Mouse (Mus musculus): ENCODE measurements around the gene Phgdh. TPM values are rescaled to one million over a fixed set of nuclear protein-coding genes. Genes with fewer than 3 reads are reported as not detected.

Phgdh gene
- polyA plus RNA-seq, 1 experiment from 2014 or later: 267 TPM

DNA sequence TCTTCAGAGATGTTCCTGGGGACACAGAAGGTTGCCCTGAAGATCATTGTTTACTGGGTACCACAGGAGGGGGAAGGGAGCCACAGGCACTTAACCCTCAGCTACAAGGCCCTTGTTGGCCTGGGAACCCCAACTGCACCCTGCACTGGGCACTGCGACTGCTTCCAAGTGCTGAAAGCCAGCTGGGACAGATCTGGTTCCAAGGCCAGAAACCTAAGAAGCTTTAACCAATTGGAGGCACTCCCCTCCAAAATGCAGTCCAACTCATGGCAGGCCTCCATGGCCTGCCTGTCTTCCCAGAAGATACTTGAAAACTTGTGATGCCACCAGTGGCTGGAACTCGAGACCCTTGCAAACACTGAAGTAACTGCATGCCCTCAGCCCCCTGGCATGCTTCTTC, 24.6 kb downstream of the Phgdh start:
- H3K36me3 ChIP-seq: peaks cover 43% of the 10 kb centered on the region
- WGBS: 97% methylated on average over 2 of the region's 2 CpGs
- ATAC-seq (ENCODE audit: insufficient number of reproducible peaks, insufficient read depth, low FRiP score, low TSS enrichment): no peak

DNA sequence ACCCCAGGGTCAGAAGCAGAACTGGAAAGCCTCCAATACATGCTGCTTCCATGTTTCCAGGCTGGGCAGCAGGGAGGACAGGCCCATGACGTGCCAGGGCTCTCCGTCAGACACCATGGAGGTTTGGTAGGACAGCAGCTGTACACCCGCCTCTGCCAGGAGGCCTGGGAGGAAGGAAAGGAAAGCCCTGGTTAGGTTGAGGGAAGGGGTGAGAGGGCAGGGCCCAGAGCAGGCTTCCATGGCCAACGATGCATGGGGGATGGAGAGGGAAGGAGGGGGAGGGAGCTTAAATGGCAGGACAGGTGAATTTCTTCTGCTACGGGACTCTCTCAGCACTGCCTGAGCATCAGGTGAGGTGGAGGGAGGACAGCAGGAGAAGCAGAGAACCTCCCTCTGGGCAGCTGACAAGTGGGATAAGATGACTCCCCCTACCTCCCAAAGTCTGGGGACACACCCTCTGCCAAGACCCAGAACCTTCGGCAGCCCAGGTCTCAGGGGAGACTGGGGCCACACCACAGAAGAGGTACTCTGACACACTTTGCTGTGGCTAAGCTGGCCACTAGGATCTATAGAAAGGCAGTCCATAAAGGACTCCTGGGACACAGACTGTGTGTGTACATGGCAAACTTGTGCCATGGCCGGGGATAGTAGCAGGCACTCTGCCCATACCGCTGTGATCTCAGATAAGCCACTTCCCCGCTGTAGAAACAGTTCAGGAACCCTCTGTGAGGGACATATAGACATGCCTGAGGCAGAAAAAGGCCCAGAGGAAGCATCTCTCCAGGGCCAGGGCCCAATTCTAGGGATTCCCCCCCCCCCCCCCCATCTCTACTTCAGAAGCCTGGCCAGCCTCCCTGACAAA, 26.3 kb downstream of the Phgdh start:
- WGBS: 74% methylated on average over 9 of the region's 9 CpGs
- H3K27me3 ChIP-seq: no peaks in the 10 kb centered on the region
- no peak overlapping the region for H3K4me2 ChIP-seq (replicated peaks)
- no peak for ATAC-seq (ENCODE audit: insufficient number of reproducible peaks, insufficient read depth, low FRiP score, low TSS enrichment)
- H3K27ac ChIP-seq: no peak overlapping the region
- H3K9ac ChIP-seq: no peak overlapping the region
- H3K4me1 ChIP-seq: peaks cover 10% of the 10 kb centered on the region
- no peaks in the 10 kb centered on the region for H3K9me3 ChIP-seq
- H3K4me3 ChIP-seq: no peak overlapping the region
- peaks cover 33% of the 10 kb centered on the region for H3K36me3 ChIP-seq

More for the DNA sequence above, 24.6 kb downstream of the Phgdh start:
- Histone ChIP-seq H3K9ac (no peak overlapping the region), H3K27ac (no peak overlapping the region), H3K27me3 (no peaks in the 10 kb centered on the region), H3K4me3 (no peak overlapping the region), H3K4me1 (peaks cover 10% of the 10 kb centered on the region), H3K9me3 (no peaks in the 10 kb centered on the region), H3K4me2 (replicated peaks) (no peak overlapping the region)

DNA sequence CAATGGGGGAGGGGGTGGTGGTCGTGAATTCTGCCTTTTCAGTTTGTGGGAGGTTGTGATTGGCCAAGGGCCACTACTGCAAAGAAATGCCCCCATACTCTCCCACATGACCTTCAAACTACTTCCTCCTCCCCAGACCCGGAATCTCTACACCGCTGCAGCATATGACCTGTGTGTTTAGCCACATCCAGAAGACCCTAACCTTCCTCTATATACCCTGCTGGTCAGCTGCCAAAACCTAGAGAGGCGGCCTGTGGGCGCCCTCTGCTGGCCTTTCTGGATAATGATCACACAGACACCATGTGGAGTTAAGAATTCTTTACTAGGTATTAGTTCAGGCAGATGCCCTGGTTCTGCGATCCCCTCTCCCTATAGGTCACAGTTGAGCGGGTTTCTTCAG, 26.9 kb downstream of the Phgdh start:
- Histone ChIP-seq H3K4me1 (peaks cover 8% of the 10 kb centered on the region), H3K27me3 (no peaks in the 10 kb centered on the region), H3K9ac (no peak overlapping the region), H3K27ac (no peak overlapping the region), H3K9me3 (no peaks in the 10 kb centered on the region), H3K4me3 (no peak overlapping the region), H3K4me2 (replicated peaks) (no peak overlapping the region), H3K36me3 (peaks cover 28% of the 10 kb centered on the region)
- WGBS: 39% methylated on average over 7 of the region's 7 CpGs
- ATAC-seq (ENCODE audit: insufficient number of reproducible peaks, insufficient read depth, low FRiP score, low TSS enrichment): peak; percentile 49; the same call in 1 of the 2 replicates

DNA sequence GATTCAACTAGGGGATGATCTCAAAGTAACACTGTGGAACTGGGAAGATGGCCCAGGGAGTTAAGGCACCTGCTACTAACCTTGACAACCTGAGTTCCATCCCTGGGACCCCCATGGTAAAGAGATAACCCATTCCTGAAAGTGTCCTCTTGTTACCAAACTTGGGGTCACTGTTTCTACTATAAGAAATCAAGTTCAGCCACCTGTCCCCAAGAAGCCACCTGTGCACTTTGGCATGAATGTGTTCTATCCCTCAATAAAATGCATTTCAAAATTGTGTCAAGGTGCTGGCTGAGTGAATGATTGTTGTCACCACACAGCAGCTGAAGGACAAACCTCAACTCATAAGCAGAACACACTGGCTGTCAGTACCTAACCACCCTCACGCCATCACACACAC, 29.3 kb downstream of the Phgdh start:
- no peak for ATAC-seq (ENCODE audit: insufficient number of reproducible peaks, insufficient read depth, low FRiP score, low TSS enrichment)
- Histone ChIP-seq H3K36me3 (peaks cover 17% of the 10 kb centered on the region), H3K27me3 (no peaks in the 10 kb centered on the region), H3K27ac (no peak overlapping the region), H3K9ac (no peak overlapping the region), H3K4me3 (no peak overlapping the region), H3K4me1 (no peaks in the 10 kb centered on the region), H3K9me3 (no peaks in the 10 kb centered on the region), H3K4me2 (replicated peaks) (no peak overlapping the region)
- WGBS: 82% methylated on average over 1 of the region's 1 CpGs

DNA sequence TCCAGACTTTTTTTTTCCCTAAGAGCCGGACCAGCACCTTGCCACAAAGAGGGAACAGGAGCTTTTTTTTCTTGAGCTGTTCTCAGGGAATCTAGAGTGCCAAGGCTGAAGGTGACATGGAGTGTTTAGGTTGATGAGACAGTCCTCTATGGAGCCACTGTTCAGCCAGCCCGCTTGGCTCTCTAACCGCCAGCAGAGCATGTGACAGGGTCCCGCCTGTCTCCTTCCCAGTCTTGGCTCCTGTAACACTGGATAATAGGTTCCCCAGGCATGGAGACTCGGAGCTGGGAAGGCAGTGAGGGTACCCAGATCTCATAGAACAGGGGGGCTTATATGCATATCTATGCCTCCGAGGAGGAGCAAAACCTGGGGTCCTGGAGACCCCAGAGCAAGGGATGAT, 31.2 kb downstream of the Phgdh start:
- no peaks in the 10 kb centered on the region for H3K4me1 ChIP-seq
- H3K27ac ChIP-seq: no peak overlapping the region
- H3K4me2 ChIP-seq (replicated peaks): no peak overlapping the region
- 0 out of 2 replicates have a peak, but pooled peaks cover 4% of the 10 kb centered on the region for H3K36me3 ChIP-seq
- H3K9me3 ChIP-seq: no peaks in the 10 kb centered on the region
- ATAC-seq (ENCODE audit: insufficient number of reproducible peaks, insufficient read depth, low FRiP score, low TSS enrichment): no peak; the same call in 1 of the 2 replicates
- 75% methylated on average over 6 of the region's 6 CpGs for WGBS
- H3K4me3 ChIP-seq: no peak overlapping the region
- H3K9ac ChIP-seq: no peak overlapping the region
- no peaks in the 10 kb centered on the region for H3K27me3 ChIP-seq

DNA sequence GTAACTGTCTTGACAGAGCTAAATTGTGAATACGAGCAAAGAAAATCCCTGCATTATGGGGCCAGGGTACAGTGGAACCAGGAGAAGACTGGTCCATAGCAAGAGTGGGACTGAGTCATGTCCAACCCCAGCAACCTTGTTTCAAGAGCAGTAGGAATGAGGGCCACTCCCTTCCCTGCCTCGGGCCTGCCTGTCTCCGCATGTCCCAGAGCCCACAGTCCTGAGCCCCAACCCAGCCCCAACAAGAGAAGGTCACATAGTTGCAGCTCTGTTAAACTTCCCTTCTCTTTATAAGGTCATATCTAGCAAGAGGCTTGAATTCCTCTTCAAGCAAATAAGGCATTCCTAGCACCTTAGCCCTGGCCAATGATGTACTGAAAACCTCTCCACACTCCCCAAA, 38.0 kb downstream of the Phgdh start:
- Histone ChIP-seq H3K4me2 (replicated peaks) (no peak overlapping the region), H3K36me3 (no peaks in the 10 kb centered on the region), H3K9me3 (no peaks in the 10 kb centered on the region), H3K4me3 (no peak overlapping the region), H3K4me1 (no peaks in the 10 kb centered on the region), H3K27ac (no peak overlapping the region), H3K9ac (no peak overlapping the region), H3K27me3 (no peaks in the 10 kb centered on the region)
- 84% methylated on average over 3 of the region's 3 CpGs for WGBS
- no peak for ATAC-seq (ENCODE audit: insufficient number of reproducible peaks, insufficient read depth, low FRiP score, low TSS enrichment)

DNA sequence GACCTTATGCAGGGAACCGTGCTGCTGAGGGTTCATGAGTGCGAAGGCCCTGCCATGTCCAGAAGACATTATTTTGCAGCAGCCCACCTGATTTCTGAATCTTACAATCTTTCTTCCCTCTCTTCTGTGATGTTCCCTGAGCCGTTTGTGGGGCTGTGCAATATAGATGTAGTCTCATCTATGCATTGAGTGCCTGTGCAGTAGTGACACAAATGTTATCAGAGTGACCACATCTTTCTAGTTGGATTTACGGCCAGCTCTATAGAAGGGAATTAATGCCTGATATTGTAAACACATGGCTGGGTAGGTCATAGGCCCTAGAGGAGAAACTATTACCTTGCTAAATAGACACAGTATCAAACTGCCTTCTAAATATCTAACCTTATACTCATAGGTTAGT, 39.5 kb downstream of the Phgdh start:
- Histone ChIP-seq H3K9ac (no peak overlapping the region), H3K36me3 (no peaks in the 10 kb centered on the region), H3K4me2 (replicated peaks) (no peak overlapping the region), H3K27ac (no peak overlapping the region), H3K27me3 (no peaks in the 10 kb centered on the region), H3K4me1 (no peaks in the 10 kb centered on the region), H3K4me3 (no peak overlapping the region), H3K9me3 (no peaks in the 10 kb centered on the region)
- ATAC-seq (ENCODE audit: insufficient number of reproducible peaks, insufficient read depth, low FRiP score, low TSS enrichment): no peak
- 87% methylated on average over 4 of the region's 4 CpGs for WGBS

DNA sequence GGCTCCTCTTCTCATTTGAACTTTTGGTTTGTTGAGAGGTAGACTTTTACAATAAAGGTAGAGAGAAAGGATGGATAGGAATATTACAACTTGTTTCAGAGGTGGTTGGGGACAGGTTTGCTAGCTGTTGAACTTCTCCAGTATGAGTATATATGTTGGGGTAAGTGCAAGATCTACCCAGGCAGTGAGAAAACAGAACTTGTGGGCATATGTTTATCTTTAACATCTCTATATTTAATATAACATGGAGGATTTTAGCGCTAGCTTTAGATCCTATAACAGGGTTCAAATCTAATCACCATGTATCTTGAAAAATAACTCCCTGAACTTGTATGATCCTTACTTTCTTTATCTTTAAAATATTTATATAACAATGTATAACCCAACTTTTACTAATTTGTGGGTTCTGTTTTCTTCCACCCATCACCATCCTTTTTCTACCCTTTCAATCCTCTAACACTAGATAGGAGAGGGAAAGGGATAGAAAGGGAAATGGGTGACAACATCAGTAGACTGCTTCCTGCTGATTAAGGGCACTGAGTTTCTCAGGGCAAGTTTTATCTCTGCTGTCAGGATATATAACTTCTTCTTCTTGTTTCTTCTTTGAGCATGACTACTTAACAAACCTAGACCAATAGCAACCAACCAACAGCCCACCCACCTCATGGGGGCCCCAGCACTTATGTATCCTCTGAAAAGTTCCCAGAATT, 40.2 kb downstream of the Phgdh start:
- Histone ChIP-seq H3K9ac (no peak overlapping the region), H3K4me3 (no peak overlapping the region), H3K36me3 (no peaks in the 10 kb centered on the region), H3K4me2 (replicated peaks) (no peak overlapping the region), H3K27me3 (no peaks in the 10 kb centered on the region), H3K9me3 (no peaks in the 10 kb centered on the region), H3K4me1 (no peaks in the 10 kb centered on the region), H3K27ac (no peak overlapping the region)
- 93% methylated on average over 1 of the region's 1 CpGs for WGBS
- ATAC-seq (ENCODE audit: insufficient number of reproducible peaks, insufficient read depth, low FRiP score, low TSS enrichment): no peak

DNA sequence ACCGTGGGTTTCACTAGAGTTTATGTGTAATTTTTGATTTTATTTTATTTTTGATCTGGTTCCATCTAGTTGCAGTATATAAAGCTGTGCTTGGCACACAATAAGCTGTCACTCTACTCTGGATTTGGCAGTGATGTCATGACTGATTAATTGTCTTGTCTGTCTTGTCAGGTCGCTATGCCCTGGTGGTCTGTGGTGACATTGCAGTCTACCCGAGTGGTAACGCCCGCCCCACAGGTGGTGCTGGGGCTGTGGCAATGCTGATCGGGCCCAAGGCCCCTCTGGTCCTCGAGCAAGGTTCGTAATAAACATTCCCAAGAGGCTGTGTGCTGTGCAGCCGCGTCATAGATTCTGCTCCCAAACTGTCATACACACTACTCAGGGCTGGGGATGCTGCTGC, 43.8 kb downstream of the Phgdh start:
- Histone ChIP-seq H3K4me3 (no peak overlapping the region), H3K27me3 (no peaks in the 10 kb centered on the region), H3K4me2 (replicated peaks) (no peak overlapping the region), H3K9me3 (0 out of 2 replicates have a peak, but pooled peaks cover 4% of the 10 kb centered on the region), H3K36me3 (no peaks in the 10 kb centered on the region), H3K27ac (no peak overlapping the region), H3K4me1 (no peaks in the 10 kb centered on the region), H3K9ac (no peak overlapping the region)
- ATAC-seq (ENCODE audit: insufficient number of reproducible peaks, insufficient read depth, low FRiP score, low TSS enrichment): no peak
- 71% methylated on average over 10 of the region's 10 CpGs for WGBS

DNA sequence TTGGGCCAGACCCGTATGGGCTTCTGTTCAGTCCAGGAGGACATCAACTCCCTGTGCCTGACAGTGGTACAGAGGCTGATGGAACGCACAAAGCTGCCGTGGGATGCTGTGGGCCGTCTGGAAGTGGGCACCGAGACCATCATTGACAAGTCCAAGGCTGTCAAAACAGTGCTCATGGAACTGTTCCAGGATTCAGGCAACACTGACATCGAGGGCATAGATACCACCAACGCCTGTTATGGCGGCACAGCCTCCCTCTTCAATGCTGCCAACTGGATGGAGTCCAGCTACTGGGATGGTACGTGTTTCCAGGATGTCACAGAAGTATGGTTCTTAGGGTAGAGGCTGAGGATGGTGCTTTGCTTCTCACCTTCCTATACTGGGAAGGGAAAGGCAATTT, 48.7 kb downstream of the Phgdh start:
- 0 out of 2 replicates have a peak, but pooled peaks cover 4% of the 10 kb centered on the region for H3K9me3 ChIP-seq

DNA sequence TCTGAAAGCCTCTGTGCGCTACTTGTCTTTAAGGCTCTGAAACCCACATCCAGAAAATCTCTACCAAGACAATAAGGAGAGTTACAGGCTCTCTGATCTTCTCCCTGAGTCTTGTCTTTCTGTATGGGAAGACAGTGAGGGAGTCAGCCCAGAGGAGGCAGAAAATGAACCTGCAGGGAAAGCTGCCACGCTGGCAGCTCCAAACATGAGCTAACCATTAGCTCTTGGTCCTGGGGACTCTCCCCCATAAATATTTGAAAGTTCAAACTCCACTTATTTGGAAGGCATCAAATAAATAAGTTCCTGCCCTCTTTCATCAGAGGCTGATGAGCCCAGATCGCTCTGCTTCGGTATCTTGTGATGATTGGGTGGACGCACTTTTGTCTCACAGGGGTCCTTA, 56.6 kb downstream of the Phgdh start:
- Histone ChIP-seq H3K4me1 (peaks cover 10% of the 10 kb centered on the region), H3K36me3 (no peaks in the 10 kb centered on the region), H3K9ac (no peak overlapping the region), H3K4me2 (replicated peaks) (no peak overlapping the region), H3K9me3 (no peaks in the 10 kb centered on the region), H3K27ac (no peak overlapping the region), H3K27me3 (no peaks in the 10 kb centered on the region), H3K4me3 (no peak overlapping the region)
- no peak for ATAC-seq (ENCODE audit: insufficient number of reproducible peaks, insufficient read depth, low FRiP score, low TSS enrichment)
- 91% methylated on average over 5 of the region's 5 CpGs for WGBS

More for the DNA sequence above, 48.7 kb downstream of the Phgdh start:
- Histone ChIP-seq H3K4me2 (replicated peaks) (no peak overlapping the region), H3K27ac (no peak overlapping the region), H3K9ac (no peak overlapping the region), H3K27me3 (no peaks in the 10 kb centered on the region), H3K4me1 (no peaks in the 10 kb centered on the region), H3K4me3 (no peak overlapping the region), H3K36me3 (no peaks in the 10 kb centered on the region)
- no peak for ATAC-seq (ENCODE audit: insufficient number of reproducible peaks, insufficient read depth, low FRiP score, low TSS enrichment)
- WGBS: 91% methylated on average over 9 of the region's 9 CpGs

DNA sequence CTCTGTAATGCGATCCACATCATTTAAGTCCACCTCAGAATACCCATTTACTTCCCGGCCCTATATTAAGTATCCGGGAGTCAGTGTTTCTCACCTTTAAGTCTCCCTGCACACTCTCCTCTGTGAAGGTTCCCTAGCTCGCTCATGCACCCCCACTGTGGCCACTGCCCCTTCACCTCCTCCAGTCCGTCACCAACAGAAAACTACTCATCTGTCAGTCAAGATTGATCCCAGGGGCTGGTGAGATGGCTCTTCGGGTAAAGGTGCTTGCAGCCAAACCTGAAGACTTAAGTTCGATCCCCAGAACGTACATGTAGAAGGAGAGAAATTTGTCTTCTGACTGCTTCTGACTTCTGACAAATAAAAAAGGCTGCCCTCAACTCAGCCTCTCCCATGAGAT, 57.4 kb downstream of the Phgdh start:
- Histone ChIP-seq H3K4me2 (replicated peaks) (no peak overlapping the region), H3K4me3 (no peak overlapping the region), H3K36me3 (no peaks in the 10 kb centered on the region), H3K9ac (no peak overlapping the region), H3K27ac (no peak overlapping the region), H3K9me3 (no peaks in the 10 kb centered on the region), H3K4me1 (peaks cover 10% of the 10 kb centered on the region), H3K27me3 (no peaks in the 10 kb centered on the region)
- ATAC-seq (ENCODE audit: insufficient number of reproducible peaks, insufficient read depth, low FRiP score, low TSS enrichment): no peak
- 92% methylated on average over 8 of the region's 8 CpGs for WGBS
